Mouse (Mus musculus): ENCODE measurements around the gene Fbxo17. TPM values are rescaled to one million over a fixed set of nuclear protein-coding genes. Genes with fewer than 3 reads are reported as not detected.
"Not testable (repeated sequence)": the region's sequence is repeated elsewhere in the genome, so short reads cannot be mapped to it uniquely, and the experiment has no call there.

The Fbxo17 gene
- polyA plus RNA-seq, 1 experiment from 2014 or later, result 5.3 TPM

DNA sequence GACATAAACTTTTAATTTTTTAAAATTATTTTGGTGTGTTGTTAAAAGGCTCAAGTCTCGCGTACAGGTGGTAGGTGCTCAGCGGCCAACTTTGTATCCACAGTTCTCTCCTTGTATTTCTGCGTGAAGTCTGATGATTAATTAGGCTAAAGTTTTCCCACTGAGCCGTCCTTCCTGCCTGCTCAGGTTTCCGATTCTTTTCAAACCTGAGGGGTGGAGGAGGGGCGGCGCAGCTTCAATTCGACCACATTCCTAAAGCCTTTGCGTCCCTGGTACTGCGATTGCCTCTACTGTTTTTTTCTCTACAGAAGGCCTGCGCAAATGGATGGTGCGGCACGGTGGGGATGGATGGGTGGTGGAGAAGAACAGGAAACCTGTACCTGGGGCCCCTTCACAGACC lies 22.2 kb upstream of the Fbxo17 start:
- H3K4me2 ChIP-seq, result peak overlapping the region; percentile 18; the same call in 1 of the 2 replicates
- H3K4me3 ChIP-seq, result no peak overlapping the region
- peaks cover 28% of the 10 kb centered on the region for H3K27me3 ChIP-seq
- H3K9ac ChIP-seq, result no peak overlapping the region
- H3K36me3 ChIP-seq (ENCODE audit: poor library complexity, severe bottlenecking), result no peaks in the 10 kb centered on the region
- peaks cover 21% of the 10 kb centered on the region; the same call in 1 of the 2 replicates for H3K4me1 ChIP-seq
- H3K9me3 ChIP-seq (replicated peaks), result no peaks in the 10 kb centered on the region
- H3K27ac ChIP-seq, result no peak overlapping the region
- ATAC-seq, result no peak
- WGBS, result 5% methylated on average over 14 of the region's 14 CpGs

DNA sequence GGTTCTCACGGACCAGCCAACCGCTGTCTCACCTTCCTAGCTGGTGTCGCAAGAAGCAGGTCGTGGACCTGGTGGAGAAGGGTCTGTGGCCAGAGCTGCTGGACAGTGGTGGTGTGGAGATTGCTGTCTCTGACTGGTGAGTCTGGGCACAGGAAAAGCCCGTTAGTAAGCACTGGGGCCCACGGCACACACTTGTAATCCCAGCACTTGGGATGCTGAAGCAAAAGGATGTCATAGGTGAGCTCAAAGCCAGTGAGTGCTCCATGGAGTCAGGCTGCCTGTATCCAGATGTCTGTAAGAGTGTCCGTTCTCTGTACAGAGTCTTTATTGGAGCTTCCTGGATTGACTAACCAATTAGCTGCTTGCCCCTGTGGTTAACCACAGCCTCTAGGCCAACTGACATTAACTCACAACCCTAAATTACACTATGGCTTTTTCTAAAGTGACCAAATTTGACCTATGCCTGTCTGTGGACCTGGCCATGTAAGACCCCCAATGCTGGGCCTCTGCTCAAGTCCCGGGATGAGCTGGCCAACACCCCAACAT lies 21.6 kb upstream of the Fbxo17 start:
- H3K36me3 ChIP-seq (ENCODE audit: poor library complexity, severe bottlenecking), result no peaks in the 10 kb centered on the region
- H3K9ac ChIP-seq, result no peak overlapping the region
- no peak overlapping the region for H3K4me3 ChIP-seq
- WGBS, result 47% methylated on average over 8 of the region's 8 CpGs
- no peak overlapping the region for H3K27ac ChIP-seq
- no peak overlapping the region for H3K4me2 ChIP-seq
- H3K4me1 ChIP-seq, result peaks cover 21% of the 10 kb centered on the region; the same call in 1 of the 2 replicates
- no peak for ATAC-seq
- H3K27me3 ChIP-seq, result peaks cover 28% of the 10 kb centered on the region
- H3K9me3 ChIP-seq (replicated peaks), result no peaks in the 10 kb centered on the region

DNA sequence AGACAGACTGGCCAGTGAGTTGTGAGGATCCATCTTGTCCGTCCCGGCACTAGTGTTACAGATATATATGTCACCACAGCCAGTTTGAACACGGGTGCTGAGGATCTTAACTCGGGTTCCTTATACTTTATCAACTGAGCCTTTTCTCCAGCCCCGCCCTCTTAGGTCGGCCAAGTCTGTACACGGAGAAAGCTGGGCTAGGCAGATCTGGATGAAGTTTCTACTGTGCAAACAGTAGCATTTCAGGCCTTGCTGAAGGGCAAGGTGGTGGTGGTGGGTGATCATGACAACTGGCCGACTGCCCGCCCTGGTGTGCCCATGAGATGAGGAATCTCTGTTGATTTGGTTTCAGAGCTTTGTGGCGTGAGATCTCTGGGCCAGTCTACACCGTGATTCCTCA lies 19.3 kb upstream of the Fbxo17 start:
- ATAC-seq, result no peak
- Histone ChIP-seq H3K9me3 (replicated peaks) (peaks cover 5% of the 10 kb centered on the region; the same call in 1 of the 2 replicates), H3K4me3 (no peak overlapping the region), H3K27ac (no peak overlapping the region), H3K9ac (no peak overlapping the region), H3K4me2 (no peak overlapping the region), H3K27me3 (peaks cover 26% of the 10 kb centered on the region), H3K4me1 (peaks cover 21% of the 10 kb centered on the region; the same call in 1 of the 2 replicates), H3K36me3 (ENCODE audit: poor library complexity, severe bottlenecking) (no peaks in the 10 kb centered on the region)
- 94% methylated on average over 11 of the region's 11 CpGs for WGBS

DNA sequence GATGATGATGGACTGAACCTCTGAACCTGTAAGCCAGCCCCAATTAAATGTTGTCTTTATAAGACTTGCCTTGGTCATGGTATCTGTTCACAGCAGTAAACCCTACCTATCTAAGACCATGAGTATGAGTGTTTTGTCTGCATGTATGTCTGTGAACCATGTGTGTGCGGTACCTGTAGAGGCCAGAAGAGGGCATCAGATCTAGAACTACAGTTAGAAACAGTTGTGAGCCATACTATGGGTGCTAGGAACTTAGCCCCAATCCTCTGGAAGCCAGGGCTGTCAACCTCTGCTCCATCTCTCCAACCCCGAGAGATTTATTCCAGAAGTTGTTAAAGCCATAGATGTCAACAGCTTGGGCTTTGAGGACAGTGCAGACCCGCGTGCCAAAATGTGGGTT lies 16.3 kb upstream of the Fbxo17 start:
- Histone ChIP-seq H3K27ac (no peak overlapping the region), H3K9ac (no peak overlapping the region), H3K4me1 (no peaks in the 10 kb centered on the region), H3K9me3 (replicated peaks) (peaks cover 5% of the 10 kb centered on the region; the same call in 1 of the 2 replicates), H3K27me3 (no peaks in the 10 kb centered on the region), H3K4me3 (no peak overlapping the region), H3K4me2 (no peak overlapping the region), H3K36me3 (ENCODE audit: poor library complexity, severe bottlenecking) (no peaks in the 10 kb centered on the region)
- 98% methylated on average over 4 of the region's 4 CpGs for WGBS
- ATAC-seq, result no peak

DNA sequence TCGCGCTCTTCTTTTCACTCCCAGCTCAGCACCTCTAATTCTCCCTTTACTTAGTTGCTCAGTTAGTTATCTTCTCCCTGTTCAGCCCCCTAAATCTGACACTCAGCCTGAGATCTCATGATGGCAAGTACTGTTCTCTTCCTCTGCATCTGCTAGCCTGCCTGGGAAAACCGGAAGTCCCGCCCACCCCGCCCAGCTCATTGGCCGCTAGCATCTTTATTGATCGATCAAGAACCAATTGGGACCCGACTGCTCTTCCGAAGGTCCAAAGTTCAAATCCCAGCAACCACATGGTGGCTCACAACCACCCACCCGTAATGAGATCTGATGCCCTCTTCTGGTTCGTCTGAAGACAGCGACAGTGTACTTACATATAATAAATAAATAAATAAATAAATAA lies 15.3 kb upstream of the Fbxo17 start:
- not testable (repeated sequence) for H3K4me1 ChIP-seq; H3K36me3 ChIP-seq (ENCODE audit: poor library complexity, severe bottlenecking); H3K9ac ChIP-seq; H3K4me3 ChIP-seq; H3K4me2 ChIP-seq; H3K27me3 ChIP-seq; H3K9me3 ChIP-seq (replicated peaks); H3K27ac ChIP-seq; ATAC-seq
- 96% methylated on average over 12 of the region's 12 CpGs for WGBS

DNA sequence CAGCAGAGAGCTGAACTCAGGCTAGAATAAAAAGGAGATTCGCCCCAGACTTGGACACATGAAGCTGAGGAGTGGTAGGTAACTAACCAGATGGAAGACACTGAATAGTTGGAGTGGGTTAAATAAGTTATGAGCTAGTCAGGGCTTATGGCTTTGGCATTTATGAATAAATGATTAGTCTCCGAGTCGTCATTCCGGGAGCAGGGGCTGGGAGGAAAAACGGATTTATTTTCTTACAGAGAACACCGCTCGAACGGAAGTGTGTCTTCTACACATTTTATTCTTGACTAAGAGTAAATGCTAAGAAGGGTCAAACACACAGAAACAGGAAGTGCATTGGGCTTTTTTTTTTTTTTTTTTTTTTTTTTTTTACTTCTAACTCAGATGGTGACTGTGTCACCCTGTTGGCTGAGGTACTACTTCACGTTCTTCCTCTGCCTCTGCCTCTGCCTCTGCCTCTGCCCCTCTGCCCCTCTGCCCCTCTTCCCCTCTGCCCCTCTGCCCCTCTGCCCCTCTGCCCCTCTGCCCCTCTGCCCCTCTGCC lies 13.9 kb upstream of the Fbxo17 start:
- Histone ChIP-seq H3K27me3 (no peaks in the 10 kb centered on the region), H3K4me3 (no peak overlapping the region), H3K27ac (no peak overlapping the region), H3K36me3 (ENCODE audit: poor library complexity, severe bottlenecking) (no peaks in the 10 kb centered on the region), H3K9me3 (replicated peaks) (peaks cover 5% of the 10 kb centered on the region; the same call in 1 of the 2 replicates), H3K4me2 (no peak overlapping the region), H3K4me1 (no peaks in the 10 kb centered on the region), H3K9ac (no peak overlapping the region)
- WGBS, result 78% methylated on average over 9 of the region's 9 CpGs
- no peak for ATAC-seq

DNA sequence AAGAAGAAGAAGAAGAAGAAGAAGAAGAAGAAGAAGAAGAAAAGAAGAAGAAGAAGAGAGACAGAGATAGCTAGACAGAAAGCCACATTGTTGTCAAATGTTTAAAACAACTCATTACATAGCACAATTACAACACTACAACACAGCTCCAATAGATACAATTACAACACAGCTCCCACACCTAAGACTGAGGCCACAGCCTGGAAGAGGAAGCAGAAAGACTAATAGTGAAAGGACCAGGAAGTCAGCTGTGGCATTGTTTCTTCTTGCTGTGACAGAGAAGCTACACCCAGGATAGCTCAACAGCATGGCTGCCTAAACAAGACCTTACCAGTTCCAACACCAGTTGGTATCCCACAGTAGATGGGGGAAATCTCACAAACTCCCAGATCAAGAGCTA lies 7.2 kb upstream of the Fbxo17 start:
- Histone ChIP-seq H3K4me3 (no peak overlapping the region), H3K4me2 (no peak overlapping the region), H3K9me3 (replicated peaks) (no peaks in the 10 kb centered on the region; the same call in 1 of the 2 replicates), H3K36me3 (ENCODE audit: poor library complexity, severe bottlenecking) (no peaks in the 10 kb centered on the region), H3K27ac (no peak overlapping the region), H3K27me3 (no peaks in the 10 kb centered on the region), H3K4me1 (no peaks in the 10 kb centered on the region), H3K9ac (no peak overlapping the region)
- ATAC-seq, result no peak

DNA sequence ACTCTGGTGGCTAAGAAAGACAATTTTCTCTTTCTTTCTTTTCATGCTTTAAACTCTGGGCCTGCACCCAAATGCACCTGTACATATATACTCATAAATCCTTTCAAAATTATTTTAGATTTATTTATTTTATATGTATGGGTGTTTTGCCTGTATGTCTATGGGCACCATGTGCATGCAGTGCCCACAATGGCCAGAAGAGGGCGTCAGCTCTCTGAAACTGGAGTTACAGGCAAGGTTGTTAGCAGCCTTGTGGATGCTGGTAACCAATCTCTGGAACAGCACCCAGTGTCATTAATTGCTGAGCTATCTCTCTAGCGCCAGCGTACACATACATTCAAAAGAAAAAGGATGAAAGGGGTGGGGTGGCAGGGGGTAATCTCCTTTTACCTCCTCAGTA lies 5.6 kb upstream of the Fbxo17 start:
- no peaks in the 10 kb centered on the region; the same call in 1 of the 2 replicates for H3K9me3 ChIP-seq (replicated peaks)
- 0 out of 2 replicates have a peak, but pooled peaks cover under 1% of the 10 kb centered on the region for H3K4me1 ChIP-seq
- 63% methylated on average over 3 of the region's 3 CpGs for WGBS
- no peak overlapping the region for H3K4me3 ChIP-seq
- no peak for ATAC-seq
- no peak overlapping the region for H3K27ac ChIP-seq
- no peak overlapping the region for H3K4me2 ChIP-seq
- no peak overlapping the region for H3K9ac ChIP-seq
- H3K36me3 ChIP-seq (ENCODE audit: poor library complexity, severe bottlenecking), result no peaks in the 10 kb centered on the region
- 0 out of 2 replicates have a peak, but pooled peaks cover 3% of the 10 kb centered on the region for H3K27me3 ChIP-seq

DNA sequence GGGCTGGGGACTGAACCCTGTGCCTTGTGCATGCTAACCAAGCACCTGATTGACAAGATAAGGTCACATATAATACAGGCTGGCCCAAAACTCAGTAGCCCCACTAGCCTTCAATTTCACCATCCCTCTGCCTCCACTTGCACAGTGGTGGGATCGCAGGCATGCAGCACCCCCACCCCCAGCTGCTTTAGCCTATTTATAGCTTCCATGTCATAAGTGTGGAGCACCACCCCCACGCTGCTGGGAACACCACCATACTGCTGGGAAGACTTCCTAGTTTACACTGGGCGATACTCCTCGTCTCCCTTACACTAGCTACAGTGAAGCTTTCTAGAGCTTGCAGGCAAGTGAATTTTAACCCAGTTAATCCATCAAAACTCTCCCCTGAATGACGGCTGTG lies 1.9 kb upstream of the Fbxo17 start:
- WGBS, result 87% methylated on average over 5 of the region's 5 CpGs
- H3K36me3 ChIP-seq (ENCODE audit: poor library complexity, severe bottlenecking), result no peaks in the 10 kb centered on the region

DNA sequence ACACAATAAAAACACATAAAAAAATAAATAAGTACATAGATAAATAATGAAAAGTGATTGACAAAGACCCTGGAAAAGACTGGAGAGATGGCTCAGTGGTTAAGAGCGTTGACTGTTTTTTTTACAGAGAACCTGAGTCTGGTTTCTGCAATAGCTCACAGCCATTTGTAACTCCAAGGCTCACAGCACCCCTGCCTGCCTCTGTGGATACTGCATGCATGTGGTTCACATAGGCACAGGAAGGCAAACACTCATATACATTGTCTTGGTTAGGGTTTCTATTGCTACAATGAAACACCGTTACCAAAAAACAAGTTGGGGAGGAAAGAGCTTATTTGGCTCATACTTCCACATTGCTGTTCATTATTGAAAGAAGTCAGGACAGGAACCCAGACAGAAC lies 1.0 kb upstream of the Fbxo17 start:
- 92% methylated on average over 2 of the region's 2 CpGs for WGBS
- Histone ChIP-seq H3K9me3 (replicated peaks) (no peaks in the 10 kb centered on the region), H3K4me1 (0 out of 2 replicates have a peak, but pooled peaks cover 9% of the 10 kb centered on the region), H3K36me3 (ENCODE audit: poor library complexity, severe bottlenecking) (no peaks in the 10 kb centered on the region), H3K4me3 (no peak overlapping the region), H3K27me3 (0 out of 2 replicates have a peak, but pooled peaks cover 3% of the 10 kb centered on the region), H3K4me2 (no peak overlapping the region), H3K27ac (no peak overlapping the region), H3K9ac (no peak overlapping the region)
- ATAC-seq, result no peak

More for the DNA sequence above, 1.9 kb upstream of the Fbxo17 start:
- no peak overlapping the region for H3K27ac ChIP-seq
- 0 out of 2 replicates have a peak, but pooled peaks cover 3% of the 10 kb centered on the region for H3K27me3 ChIP-seq
- no peak for ATAC-seq
- H3K4me1 ChIP-seq, result 0 out of 2 replicates have a peak, but pooled peaks cover 9% of the 10 kb centered on the region
- H3K4me2 ChIP-seq, result no peak overlapping the region
- no peak overlapping the region for H3K9ac ChIP-seq
- no peak overlapping the region for H3K4me3 ChIP-seq
- H3K9me3 ChIP-seq (replicated peaks), result no peaks in the 10 kb centered on the region

DNA sequence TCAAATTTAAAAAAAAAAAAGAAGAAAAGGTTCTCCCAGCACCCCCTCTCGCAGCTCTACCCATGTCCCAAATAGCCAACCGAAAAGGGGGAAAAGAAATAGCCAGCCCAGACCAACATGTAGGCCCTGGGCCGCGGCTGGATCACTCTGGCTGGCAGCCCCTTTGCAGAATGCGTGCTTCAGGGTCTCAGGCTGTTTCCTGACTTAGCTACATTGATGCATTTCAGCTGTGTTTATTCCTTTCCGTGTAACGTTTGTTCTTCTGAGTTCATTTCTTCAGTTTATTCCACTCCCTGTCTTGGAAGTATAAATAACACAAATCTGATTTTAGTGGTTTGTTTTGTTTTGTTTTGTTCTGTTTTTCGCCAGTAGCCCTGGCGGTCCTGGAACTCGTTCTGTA lies 1.1 kb downstream of the Fbxo17 start:
- no peak overlapping the region for H3K9ac ChIP-seq
- no peak overlapping the region for H3K4me3 ChIP-seq
- 86% methylated on average over 10 of the region's 10 CpGs for WGBS
- no peaks in the 10 kb centered on the region for H3K36me3 ChIP-seq (ENCODE audit: poor library complexity, severe bottlenecking)
- no peak for ATAC-seq
- no peaks in the 10 kb centered on the region for H3K9me3 ChIP-seq (replicated peaks)
- H3K27me3 ChIP-seq, result 0 out of 2 replicates have a peak, but pooled peaks cover 3% of the 10 kb centered on the region
- no peak overlapping the region for H3K27ac ChIP-seq
- H3K4me2 ChIP-seq, result no peak overlapping the region
- H3K4me1 ChIP-seq, result 0 out of 2 replicates have a peak, but pooled peaks cover 9% of the 10 kb centered on the region

DNA sequence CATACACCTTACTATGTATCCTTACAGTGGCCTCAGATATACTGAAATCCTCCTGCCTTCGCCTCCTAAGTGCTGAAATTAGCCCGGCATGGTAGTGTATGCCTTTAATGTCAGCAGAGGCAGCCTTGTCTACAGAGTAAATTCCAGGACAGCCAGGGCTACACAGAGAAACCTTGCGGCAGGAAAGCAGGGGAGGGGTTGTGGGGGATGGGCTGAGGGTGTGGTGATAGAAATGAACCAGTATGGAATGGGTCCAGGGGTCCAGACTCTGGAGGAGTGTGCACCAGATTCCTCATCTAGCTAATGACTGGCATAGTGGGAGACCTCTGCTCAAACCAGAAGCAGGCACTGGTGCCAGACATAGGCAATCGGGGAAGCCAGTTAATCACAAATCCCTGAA lies 2.6 kb downstream of the Fbxo17 start:
- H3K4me1 ChIP-seq, result 0 out of 2 replicates have a peak, but pooled peaks cover 9% of the 10 kb centered on the region
- no peak overlapping the region for H3K4me3 ChIP-seq
- WGBS, result 63% methylated on average over 4 of the region's 4 CpGs
- H3K27me3 ChIP-seq, result 0 out of 2 replicates have a peak, but pooled peaks cover 3% of the 10 kb centered on the region
- H3K36me3 ChIP-seq (ENCODE audit: poor library complexity, severe bottlenecking), result no peaks in the 10 kb centered on the region
- no peak overlapping the region for H3K27ac ChIP-seq
- H3K9ac ChIP-seq, result no peak overlapping the region
- H3K9me3 ChIP-seq (replicated peaks), result no peaks in the 10 kb centered on the region
- no peak overlapping the region for H3K4me2 ChIP-seq
- ATAC-seq, result no peak

All from forebrain, embryonic 13.5 days (tissue).